Mouse (Mus musculus) embryonic fibroblast, embryonic 13.5 days (primary cell): ENCODE results near the gene Cyp2a12.

Experiments
- CTCF ChIP-seq: IDR thresholded peaks from 2 replicates; pipeline ENCODE4 v1.5.1; 2011; ENCODE audit warnings: mild to moderate bottlenecking, control low read depth, low read length, moderate library complexity, borderline replicate concordance; ENCODE audit not compliant: insufficient read depth
- POLR2A ChIP-seq: IDR thresholded peaks from 2 replicates; pipeline ENCODE4 v1.6.1; 2011; ENCODE audit warnings: low read depth, mild to moderate bottlenecking, control low read depth, low read length, moderate library complexity

GRCm38 (mm10) chr7:27078641-27079040, 49.8 kb downstream of the Cyp2a12 start:
- TF ChIP-seq POLR2A (no peak), CTCF (no peak)
